Mouse (Mus musculus) E14TG2a.4 (cell line): ENCODE measurements at regions not wholly inside any gene's neighbourhood (a gene's known extent, or its start where the extent isn't known, plus 50 kb on each side); places are given as distances from the start of the nearest gene placed in this dataset.
"Not testable (repeated sequence)": the region's sequence is repeated elsewhere in the genome, so short reads cannot be mapped to it uniquely, and the experiment has no call there.

Experiments
- H3K27me3 ChIP-seq: 2 replicates; pipeline ENCODE4 v1.6.1; 2014; ENCODE audit warnings: low read length, control low read depth; ENCODE audit not compliant: insufficient read depth
- H3K36me3 ChIP-seq: 2 replicates; pipeline ENCODE4 v1.6.1; 2014; ENCODE audit warnings: low read length, control low read depth; ENCODE audit not compliant: insufficient read depth
- H3K4me1 ChIP-seq: replicated peaks from 2 replicates; pipeline ENCODE4 v1.6.1; 2014; ENCODE audit warnings: low read depth, low read length, control low read depth
- H3K4me3 ChIP-seq: replicated peaks from 2 replicates; pipeline ENCODE4 v1.5.1; 2014; ENCODE audit warnings: mild to moderate bottlenecking, low read length
- H3K9me3 ChIP-seq: 2 replicates; pipeline ENCODE4 v1.6.1; 2014; ENCODE audit warnings: low read length, control low read depth
- CTCF ChIP-seq: conservative IDR thresholded peaks from 2 replicates; pipeline ENCODE4 v1.5.1; 2014; ENCODE audit warnings: low read length
- NANOG ChIP-seq: IDR thresholded peaks from 2 replicates; pipeline ENCODE4 v1.6.1; 2014; ENCODE audit warnings: borderline replicate concordance, low read length, mixed read lengths
- POU5F1 ChIP-seq: IDR thresholded peaks from 2 replicates; pipeline ENCODE4 v1.6.1; 2014; ENCODE audit warnings: low read length, borderline replicate concordance

DNA sequence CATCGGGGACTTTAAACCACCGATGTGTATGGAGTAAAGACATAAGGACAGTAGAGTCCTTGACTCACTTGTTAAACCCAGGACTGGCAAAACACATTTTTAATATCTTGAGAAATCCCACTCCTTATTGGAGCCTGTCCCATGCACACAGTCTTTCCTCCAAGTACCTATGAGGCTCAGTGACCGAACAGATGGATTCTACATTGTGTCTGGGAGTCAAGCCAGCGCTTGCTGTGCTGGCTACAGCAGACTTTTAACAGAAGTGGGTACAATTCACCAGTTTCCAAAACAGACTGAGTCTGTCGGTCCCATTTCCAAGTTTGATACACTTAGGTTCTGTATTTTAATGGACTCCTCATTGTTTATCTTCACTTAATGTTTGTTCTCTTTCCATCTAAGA is 108.4 kb upstream of the Gm9972 start:
- no peaks in the 10 kb centered on the region for H3K36me3 ChIP-seq
- H3K27me3 ChIP-seq = no peaks in the 10 kb centered on the region
- TF ChIP-seq POU5F1 (no peak), NANOG (no peak), CTCF (no peak)

DNA sequence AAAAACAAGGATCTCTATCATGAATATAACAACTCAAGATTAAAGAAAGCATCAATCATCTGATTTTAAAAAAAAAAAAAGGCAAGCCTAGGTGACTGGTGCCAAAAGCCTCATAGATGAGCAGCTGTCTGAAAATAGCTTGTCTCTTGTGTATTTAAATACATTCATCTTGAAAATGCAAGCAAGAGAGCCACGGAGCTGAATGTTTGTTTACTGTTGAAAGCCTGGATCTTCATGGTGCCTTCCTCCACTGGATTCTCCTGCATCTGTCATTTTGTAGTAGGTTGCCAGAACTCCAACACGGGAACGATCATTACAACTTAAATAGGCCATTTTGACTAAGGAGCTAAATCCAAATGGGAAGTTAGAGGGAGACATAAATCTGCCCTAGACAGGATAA is 106.6 kb upstream of the Gm9972 start:
- H3K4me1 ChIP-seq = no peaks in the 10 kb centered on the region
- no peak overlapping the region for H3K4me3 ChIP-seq
- no peaks in the 10 kb centered on the region for H3K27me3 ChIP-seq
- TF ChIP-seq POU5F1 (no peak), CTCF (no peak), NANOG (no peak)
- no peaks in the 10 kb centered on the region for H3K9me3 ChIP-seq
- no peaks in the 10 kb centered on the region for H3K36me3 ChIP-seq

More for the DNA sequence above, 108.4 kb upstream of the Gm9972 start:
- Histone ChIP-seq H3K9me3 (no peaks in the 10 kb centered on the region), H3K4me3 (no peak overlapping the region), H3K4me1 (no peaks in the 10 kb centered on the region)

DNA sequence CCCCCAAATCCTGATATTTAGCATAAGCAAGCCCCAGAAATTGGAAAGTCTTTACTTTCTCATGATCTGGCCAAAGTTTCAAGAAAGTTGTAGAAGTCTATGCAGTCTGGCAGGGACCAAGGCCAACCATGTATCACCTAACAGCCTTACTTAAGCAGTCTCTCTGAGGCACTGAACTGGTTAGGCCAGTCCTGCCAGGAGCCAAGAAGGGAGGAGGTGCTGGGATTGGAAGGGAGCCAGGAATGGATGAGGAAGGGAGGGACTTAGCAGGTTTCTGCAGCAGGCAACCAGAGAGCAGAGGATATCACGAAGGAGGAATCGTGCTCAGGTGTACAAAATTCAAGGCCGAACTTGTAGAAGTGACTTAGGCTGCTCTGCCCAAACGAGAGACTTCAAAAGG is 96.3 kb upstream of the Gm9972 start:
- H3K4me3 ChIP-seq, H3K4me1 ChIP-seq, H3K27me3 ChIP-seq, H3K9me3 ChIP-seq, H3K36me3 ChIP-seq: not testable (repeated sequence)

DNA sequence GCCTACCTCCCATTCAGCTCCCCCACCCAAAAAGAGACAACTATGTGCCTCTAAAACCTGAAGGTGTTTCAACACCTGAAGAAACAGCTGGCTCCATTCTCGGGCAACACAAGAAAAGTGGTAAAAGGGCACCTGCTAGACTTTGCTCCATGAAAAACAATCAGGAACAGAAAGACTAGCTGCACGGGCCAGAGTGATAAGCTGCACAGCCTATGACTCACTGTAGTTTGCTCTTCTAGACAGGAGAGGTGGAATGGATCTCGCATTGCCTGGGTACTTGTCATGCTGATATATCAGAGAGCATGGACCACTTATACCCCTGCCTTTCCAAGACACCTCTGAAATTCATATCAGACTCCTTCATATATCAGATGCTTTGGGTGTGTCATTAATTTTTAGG is 94.0 kb upstream of the Gm9972 start:
- Histone ChIP-seq H3K27me3 (no peaks in the 10 kb centered on the region), H3K4me3 (no peak overlapping the region), H3K9me3 (no peaks in the 10 kb centered on the region), H3K36me3 (no peaks in the 10 kb centered on the region), H3K4me1 (no peaks in the 10 kb centered on the region)
- TF ChIP-seq CTCF (no peak), POU5F1 (no peak), NANOG (no peak)

DNA sequence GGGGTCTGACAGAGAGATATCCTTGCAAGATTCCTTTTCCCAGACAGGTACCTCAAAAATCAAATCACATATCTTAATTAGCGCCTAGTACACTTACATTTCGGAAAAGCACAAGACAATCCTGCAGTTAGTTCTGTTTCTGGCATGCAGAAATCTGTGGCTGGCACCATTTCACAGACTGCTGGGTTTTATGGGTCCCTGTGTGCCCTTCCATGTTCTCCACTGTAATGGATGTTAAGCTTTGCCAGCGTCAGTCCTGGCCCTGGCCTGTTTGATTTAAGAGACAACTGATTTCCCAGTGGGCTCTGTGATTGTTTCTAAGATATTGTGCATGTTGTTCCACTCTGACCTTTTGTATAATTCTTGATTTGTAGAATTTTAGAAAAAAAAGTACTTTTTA is 93.3 kb upstream of the Gm9972 start:
- no peaks in the 10 kb centered on the region for H3K9me3 ChIP-seq
- no peaks in the 10 kb centered on the region for H3K4me1 ChIP-seq
- TF ChIP-seq NANOG = no peak
- no peak for TF ChIP-seq CTCF
- TF ChIP-seq POU5F1 = no peak
- no peak overlapping the region for H3K4me3 ChIP-seq
- H3K36me3 ChIP-seq = no peaks in the 10 kb centered on the region
- no peaks in the 10 kb centered on the region for H3K27me3 ChIP-seq

DNA sequence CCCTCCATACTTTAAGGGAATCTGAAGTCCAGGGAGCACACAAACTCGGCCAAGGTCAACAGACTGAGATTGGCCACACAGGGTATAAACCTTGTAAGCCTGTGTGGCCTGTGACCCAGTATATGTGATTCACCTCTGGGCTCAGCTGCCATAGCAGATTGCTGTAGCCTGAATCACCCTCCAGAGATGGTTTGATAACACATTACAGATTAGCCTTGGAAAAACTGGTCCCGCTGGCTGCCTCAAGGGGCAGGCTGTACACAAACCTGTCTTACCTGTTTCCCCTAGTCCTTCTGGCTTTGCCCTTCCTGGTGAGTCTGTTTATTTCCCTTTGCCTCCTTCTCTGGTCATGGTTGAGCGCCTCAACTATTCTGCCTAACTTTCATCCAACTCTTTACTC is 91.0 kb upstream of the Gm9972 start:
- no peaks in the 10 kb centered on the region for H3K36me3 ChIP-seq
- H3K4me3 ChIP-seq = no peak overlapping the region
- H3K27me3 ChIP-seq = no peaks in the 10 kb centered on the region
- no peaks in the 10 kb centered on the region for H3K4me1 ChIP-seq
- no peaks in the 10 kb centered on the region for H3K9me3 ChIP-seq
- TF ChIP-seq POU5F1 (no peak), CTCF (no peak), NANOG (no peak)

DNA sequence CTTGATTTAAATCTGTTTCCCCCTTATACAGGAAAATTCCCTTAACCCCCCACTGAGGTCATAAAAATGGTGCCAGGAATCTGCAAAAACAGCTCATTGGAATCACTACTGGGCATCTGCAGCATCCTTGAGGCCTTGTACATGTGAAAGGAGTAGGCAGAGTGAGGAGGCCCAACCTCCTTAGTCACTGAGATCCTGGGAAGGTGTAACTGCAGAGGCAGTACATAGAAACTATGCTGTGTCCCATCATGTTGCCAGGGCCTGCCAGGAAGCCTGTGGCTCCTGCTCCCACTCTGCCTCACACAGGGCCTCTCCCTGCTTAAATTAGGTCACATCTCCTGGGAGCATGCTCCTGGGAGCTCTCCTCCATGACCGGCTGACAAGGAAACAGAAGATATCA is 85.7 kb upstream of the Gm9972 start:
- H3K4me3 ChIP-seq = no peak overlapping the region
- H3K9me3 ChIP-seq = no peaks in the 10 kb centered on the region
- no peaks in the 10 kb centered on the region for H3K4me1 ChIP-seq
- TF ChIP-seq POU5F1 (no peak), NANOG (no peak), CTCF (no peak)
- no peaks in the 10 kb centered on the region for H3K36me3 ChIP-seq
- no peaks in the 10 kb centered on the region for H3K27me3 ChIP-seq

DNA sequence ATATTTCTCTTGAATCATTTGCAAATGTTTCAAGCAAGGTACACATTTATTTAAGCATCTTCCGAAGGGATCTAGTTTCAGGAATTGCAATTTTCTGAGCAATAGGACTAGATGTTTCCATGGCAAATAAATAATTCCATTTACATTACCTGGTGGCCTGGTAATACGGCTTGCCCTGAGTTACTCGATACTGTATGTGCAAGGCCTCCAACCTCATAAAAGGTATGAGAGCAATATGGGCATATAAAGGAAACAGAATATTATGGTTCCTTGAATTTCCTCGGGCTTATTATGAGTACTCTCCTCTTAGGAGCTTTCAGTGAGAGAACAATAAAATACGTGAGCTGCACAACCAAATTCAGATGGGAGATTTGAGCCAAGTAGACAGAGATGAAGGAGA is 81.4 kb upstream of the Gm9972 start:
- no peaks in the 10 kb centered on the region for H3K27me3 ChIP-seq
- no peak for TF ChIP-seq CTCF
- no peak for TF ChIP-seq NANOG
- no peak for TF ChIP-seq POU5F1
- H3K9me3 ChIP-seq = no peaks in the 10 kb centered on the region
- no peak overlapping the region for H3K4me3 ChIP-seq
- no peaks in the 10 kb centered on the region for H3K36me3 ChIP-seq
- H3K4me1 ChIP-seq = no peaks in the 10 kb centered on the region

DNA sequence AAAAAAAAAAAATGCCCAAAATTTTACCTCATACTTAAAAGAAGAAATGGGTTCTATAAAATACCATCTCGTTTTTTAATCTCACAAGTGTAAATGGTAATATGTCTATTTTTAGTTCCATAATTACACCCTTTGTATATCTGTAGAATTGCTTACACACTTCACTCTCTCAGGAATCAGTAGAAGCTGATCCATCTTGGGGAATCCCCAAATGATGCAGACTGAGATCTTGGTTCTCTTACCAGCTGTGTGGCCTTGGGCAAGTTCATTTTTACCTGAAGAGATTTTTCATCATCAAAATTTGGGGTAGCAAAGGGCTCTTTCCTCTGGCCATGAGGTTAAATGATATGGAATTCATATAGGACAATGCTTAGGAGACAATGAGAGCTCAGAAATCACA is 69.8 kb upstream of the Gm9972 start:
- TF ChIP-seq NANOG (no peak), CTCF (no peak), POU5F1 (no peak)
- no peaks in the 10 kb centered on the region for H3K4me1 ChIP-seq
- no peaks in the 10 kb centered on the region for H3K9me3 ChIP-seq
- no peaks in the 10 kb centered on the region for H3K36me3 ChIP-seq
- no peaks in the 10 kb centered on the region for H3K27me3 ChIP-seq
- no peak overlapping the region for H3K4me3 ChIP-seq
